Mouse (Mus musculus) ovary, postnatal 10 days (tissue): ENCODE measurements around the gene 4930412O13Rik.

Experiments
- DNase-seq: peaks from one replicate; pipeline ENCODE4 v3.0.0; 2022; ENCODE audit warnings: low spot score

Gene 4930412O13Rik

GRCm38 (mm10) chr2:9880271-9880670 is 781 bp upstream of the 4930412O13Rik start:
- DNase-seq: no peak

- DNase-seq: no peak
Observed at GRCm38 (mm10) chr2:9881611-9882023, 565 bp downstream of the 4930412O13Rik start.

GRCm38 (mm10) chr2:9882371-9882925 is 1.4 kb downstream of the 4930412O13Rik start:
- DNase-seq: no peak

- DNase-seq: no peak
Observed at GRCm38 (mm10) chr2:9882926-9883802, 2.1 kb downstream of the 4930412O13Rik start.

- no peak for DNase-seq
Observed at GRCm38 (mm10) chr2:9883803-9884532, 2.9 kb downstream of the 4930412O13Rik start.

GRCm38 (mm10) chr2:9884533-9885216 is 3.6 kb downstream of the 4930412O13Rik start:
- no peak for DNase-seq

- no peak for DNase-seq
Observed at GRCm38 (mm10) chr2:9885217-9885770, 4.2 kb downstream of the 4930412O13Rik start.

GRCm38 (mm10) chr2:9886031-9886430 is 5.0 kb downstream of the 4930412O13Rik start:
- no peak for DNase-seq

- no peak for DNase-seq
Observed at GRCm38 (mm10) chr2:9886921-9887610, 6.0 kb downstream of the 4930412O13Rik start.

- DNase-seq: no peak
Observed at GRCm38 (mm10) chr2:9887636-9888035, 6.6 kb downstream of the 4930412O13Rik start.

GRCm38 (mm10) chr2:9888913-9889650 is 8.0 kb downstream of the 4930412O13Rik start, which contains the start of gene 9230102O04Rik:
Gene 9230102O04Rik (minus strand): TSS chr2:9889540.
- DNase-seq: no peak

- DNase-seq: no peak
Observed at GRCm38 (mm10) chr2:9889651-9890183, 8.7 kb downstream of the 4930412O13Rik start, which contains the start of gene Gata3. Gene Gata3 (minus strand): TSS chr2:9890034.

GRCm38 (mm10) chr2:9890251-9890650 is 9.2 kb downstream of the 4930412O13Rik start:
- no peak for DNase-seq

- DNase-seq: no peak
Observed at GRCm38 (mm10) chr2:9890906-9891305, 9.9 kb downstream of the 4930412O13Rik start.

- no peak for DNase-seq
Observed at GRCm38 (mm10) chr2:9892541-9892940, 11.5 kb downstream of the 4930412O13Rik start.

GRCm38 (mm10) chr2:9893272-9893953 is 12.4 kb downstream of the 4930412O13Rik start:
- no peak for DNase-seq

GRCm38 (mm10) chr2:9894836-9895593 is 14.0 kb downstream of the 4930412O13Rik start:
- no peak for DNase-seq

- no peak for DNase-seq
Observed at GRCm38 (mm10) chr2:9896097-9896770, 15.2 kb downstream of the 4930412O13Rik start.
